Mouse (Mus musculus): ENCODE measurements at regions not wholly inside any gene's neighbourhood (a gene's known extent, or its start where the extent isn't known, plus 50 kb on each side); places are given as distances from the start of the nearest gene placed in this dataset.

- ATAC-seq (replicated peaks; ENCODE audit: poor library complexity, severe bottlenecking), result peak; percentile 73
Measured at GRCm38 (mm10) chr9:14087874-14088273, 187.0 kb upstream of the Sesn3 start.

- ATAC-seq (replicated peaks; ENCODE audit: poor library complexity, severe bottlenecking), result no peak
Measured at GRCm38 (mm10) chr9:14089791-14090256, 185.0 kb upstream of the Sesn3 start.

GRCm38 (mm10) chr9:14090454-14090853 lies 184.4 kb upstream of the Sesn3 start:
- no peak for ATAC-seq (replicated peaks; ENCODE audit: poor library complexity, severe bottlenecking)

- ATAC-seq (replicated peaks; ENCODE audit: poor library complexity, severe bottlenecking), result peak; percentile 9; the same call in 1 of the 2 replicates
Measured at GRCm38 (mm10) chr9:14091099-14091930, 183.6 kb upstream of the Sesn3 start.

- peak; percentile 93 for ATAC-seq (replicated peaks; ENCODE audit: poor library complexity, severe bottlenecking)
Measured at GRCm38 (mm10) chr9:14092996-14093442, 181.8 kb upstream of the Sesn3 start.

GRCm38 (mm10) chr9:14103538-14103937 lies 171.3 kb upstream of the Sesn3 start:
- peak; percentile 77 for ATAC-seq (replicated peaks; ENCODE audit: poor library complexity, severe bottlenecking)

GRCm38 (mm10) chr9:14104921-14105320 lies 169.9 kb upstream of the Sesn3 start:
- ATAC-seq (replicated peaks; ENCODE audit: poor library complexity, severe bottlenecking), result no peak

GRCm38 (mm10) chr9:14106371-14106770 lies 168.5 kb upstream of the Sesn3 start:
- ATAC-seq (replicated peaks; ENCODE audit: poor library complexity, severe bottlenecking), result no peak

- ATAC-seq (replicated peaks; ENCODE audit: poor library complexity, severe bottlenecking), result no peak
Measured at GRCm38 (mm10) chr9:14108798-14109197, 166.1 kb upstream of the Sesn3 start.

- no peak for ATAC-seq (replicated peaks; ENCODE audit: poor library complexity, severe bottlenecking)
Measured at GRCm38 (mm10) chr9:14109492-14109891, 165.4 kb upstream of the Sesn3 start.

- ATAC-seq (replicated peaks; ENCODE audit: poor library complexity, severe bottlenecking), result no peak
Measured at GRCm38 (mm10) chr9:14111713-14112112, 163.2 kb upstream of the Sesn3 start.

GRCm38 (mm10) chr9:14115521-14115920 lies 159.3 kb upstream of the Sesn3 start:
- no peak for ATAC-seq (replicated peaks; ENCODE audit: poor library complexity, severe bottlenecking)

- ATAC-seq (replicated peaks; ENCODE audit: poor library complexity, severe bottlenecking), result no peak
Measured at GRCm38 (mm10) chr9:14116097-14116840, 158.6 kb upstream of the Sesn3 start.

- ATAC-seq (replicated peaks; ENCODE audit: poor library complexity, severe bottlenecking), result no peak
Measured at GRCm38 (mm10) chr9:14133372-14133771, 141.5 kb upstream of the Sesn3 start.

- no peak for ATAC-seq (replicated peaks; ENCODE audit: poor library complexity, severe bottlenecking)
Measured at GRCm38 (mm10) chr9:14134894-14135450, 139.9 kb upstream of the Sesn3 start.

GRCm38 (mm10) chr9:14141321-14141720 lies 133.5 kb upstream of the Sesn3 start:
- ATAC-seq (replicated peaks; ENCODE audit: poor library complexity, severe bottlenecking), result no peak

GRCm38 (mm10) chr9:14143988-14144387 lies 130.9 kb upstream of the Sesn3 start:
- ATAC-seq (replicated peaks; ENCODE audit: poor library complexity, severe bottlenecking), result peak; percentile 73

- ATAC-seq (replicated peaks; ENCODE audit: poor library complexity, severe bottlenecking), result peak; percentile 73
Measured at GRCm38 (mm10) chr9:14147088-14147487, 127.8 kb upstream of the Sesn3 start.

GRCm38 (mm10) chr9:14147731-14148130 lies 127.1 kb upstream of the Sesn3 start:
- no peak for ATAC-seq (replicated peaks; ENCODE audit: poor library complexity, severe bottlenecking)

- no peak for ATAC-seq (replicated peaks; ENCODE audit: poor library complexity, severe bottlenecking)
Measured at GRCm38 (mm10) chr9:14150288-14150687, 124.6 kb upstream of the Sesn3 start.

- ATAC-seq (replicated peaks; ENCODE audit: poor library complexity, severe bottlenecking), result no peak
Measured at GRCm38 (mm10) chr9:14156967-14157366, 117.9 kb upstream of the Sesn3 start.

Measured in granulocyte monocyte progenitor cell, adult 5-6 weeks (primary cell).